Mouse (Mus musculus) lung, postnatal 0 days (tissue): ENCODE data around the gene Ddx54. TPM values are rescaled to one million over a fixed set of nuclear protein-coding genes. Genes with fewer than 3 reads are reported as not detected.

Source experiments
- ATAC-seq: fragments of 200-750 bp; cut with Nextera tagmentation; 2 replicates; pipeline ENCODE4 v1.8.0; 2017; ENCODE audit warnings: moderate library complexity
- DNase-seq: peaks from one replicate; pipeline ENCODE4 v3.0.0-alpha.2; 2016; ENCODE audit warnings: low spot score
- H3K27ac ChIP-seq: fragments of 300-500 bp; sonication (generic); 2 replicates; pipeline ENCODE4 v1.5.1; 2014; ENCODE audit warnings: antibody characterized with exemption, mild to moderate bottlenecking, low read length, mixed read lengths
- H3K27me3 ChIP-seq: fragments of 300-500 bp; sonication (generic); replicated peaks from 2 replicates; pipeline ENCODE4 v1.6.1; 2014; ENCODE audit warnings: low read length, mixed read lengths; ENCODE audit not compliant: insufficient read depth
- H3K36me3 ChIP-seq: fragments of 300-500 bp; sonication (generic); 2 replicates; pipeline ENCODE4 v1.6.1; 2014; ENCODE audit warnings: low read length, mixed read lengths; ENCODE audit not compliant: insufficient read depth
- H3K4me1 ChIP-seq: fragments of 300-500 bp; sonication (generic); 2 replicates; pipeline ENCODE4 v1.6.1; 2014; ENCODE audit warnings: antibody characterized with exemption, low read depth, low read length, mixed read lengths; ENCODE audit not compliant: insufficient read depth
- H3K4me2 ChIP-seq: fragments of 300-500 bp; sonication (generic); replicated peaks from 2 replicates; pipeline ENCODE4 v1.6.1; 2014; ENCODE audit warnings: low read depth, mild to moderate bottlenecking, low read length, moderate library complexity, mixed read lengths
- H3K4me3 ChIP-seq: fragments of 300-500 bp; sonication (generic); 2 replicates; pipeline ENCODE4 v1.5.1; 2014; ENCODE audit warnings: low read depth, low read length
- H3K9ac ChIP-seq: fragments of 300-500 bp; sonication (generic); replicated peaks from 2 replicates; pipeline ENCODE4 v1.6.1; 2014; ENCODE audit warnings: low read depth, mild to moderate bottlenecking
- H3K9me3 ChIP-seq: fragments of 300-500 bp; sonication (generic); 2 replicates; pipeline ENCODE4 v1.6.1; 2016; ENCODE audit warnings: low read length, mixed read lengths
- CTCF ChIP-seq: IDR thresholded peaks from 2 replicates; pipeline ENCODE4 v1.5.1; 2016; ENCODE audit warnings: antibody characterized with exemption, mild to moderate bottlenecking
- EP300 ChIP-seq: IDR thresholded peaks from 2 replicates; pipeline ENCODE4 v1.6.1; 2016; ENCODE audit warnings: antibody characterized with exemption, mild to moderate bottlenecking, control low read depth
- WGBS: fragments of 180-500 bp; shearing (Covaris S2); extraction: QIAGEN DNeasy Blood & Tissue Kit; methylation state at CpG from one replicate; pipeline ENCODE4 v1.1.7; 2014; 5-methylcytosine and 5-hydroxymethylcytosine counted together
- polyA plus RNA-seq: library from polyadenylated mRNA; unstranded; fragments of >200 nt; fragmentation: Nextera tagmentation; extraction: Ambion mirVana; gene quantifications from 2 replicates; pipeline ENCODE4 v1.2.1, GENCODE M21; 2015

Ddx54 gene
- polyA plus RNA-seq, 1 experiment from 2014 or later = 25.4 TPM

DNA sequence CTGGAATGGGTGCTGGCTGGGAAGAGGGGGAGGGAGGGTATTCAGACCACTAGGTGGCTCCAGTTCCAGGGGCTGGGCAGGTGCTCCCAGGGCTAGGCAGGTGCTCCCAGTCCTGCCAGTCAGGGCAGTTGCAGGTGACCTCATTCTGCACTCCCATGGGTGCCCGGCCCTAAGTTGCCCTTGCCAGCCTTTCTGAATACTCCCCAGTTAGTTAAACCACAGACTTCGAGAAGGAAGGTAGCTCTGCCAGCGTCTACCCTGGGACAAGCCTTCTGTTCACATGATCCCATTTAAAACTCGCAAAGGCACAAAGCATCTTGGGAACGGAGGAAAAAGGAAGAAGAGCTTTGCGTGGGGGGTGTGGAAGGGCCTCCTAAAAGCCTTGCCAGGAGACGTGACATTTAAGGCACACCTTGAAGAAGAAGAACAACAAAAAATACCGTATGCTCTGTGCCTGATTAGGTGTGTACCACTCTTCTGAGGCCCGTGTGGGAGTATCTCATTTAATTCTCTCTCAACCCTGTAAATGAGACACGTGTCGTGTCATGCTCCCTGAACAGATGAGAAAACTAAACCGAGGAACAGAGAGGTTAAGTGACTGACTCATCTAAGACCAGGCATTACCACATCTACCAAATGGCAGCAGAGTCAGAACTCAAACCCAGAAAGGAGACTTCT lies 35.4 kb downstream of the Ddx54 start:
- WGBS = 32% methylated on average over 12 of the region's 12 CpGs
- H3K4me2 ChIP-seq = peak overlapping the region; percentile 40; the same call in 1 of the 2 replicates
- H3K4me3 ChIP-seq = no peak overlapping the region
- no peak for TF ChIP-seq EP300
- TF ChIP-seq CTCF = peak; percentile 11; the same call in 1 of the 2 replicates
- H3K9me3 ChIP-seq = no peaks in the 10 kb centered on the region
- no peak for ATAC-seq
- H3K36me3 ChIP-seq = no peaks in the 10 kb centered on the region
- no peak overlapping the region for H3K27ac ChIP-seq
- peaks cover 36% of the 10 kb centered on the region for H3K27me3 ChIP-seq
- H3K4me1 ChIP-seq = peaks cover 6% of the 10 kb centered on the region
- DNase-seq = no peak
- no peak overlapping the region for H3K9ac ChIP-seq

DNA sequence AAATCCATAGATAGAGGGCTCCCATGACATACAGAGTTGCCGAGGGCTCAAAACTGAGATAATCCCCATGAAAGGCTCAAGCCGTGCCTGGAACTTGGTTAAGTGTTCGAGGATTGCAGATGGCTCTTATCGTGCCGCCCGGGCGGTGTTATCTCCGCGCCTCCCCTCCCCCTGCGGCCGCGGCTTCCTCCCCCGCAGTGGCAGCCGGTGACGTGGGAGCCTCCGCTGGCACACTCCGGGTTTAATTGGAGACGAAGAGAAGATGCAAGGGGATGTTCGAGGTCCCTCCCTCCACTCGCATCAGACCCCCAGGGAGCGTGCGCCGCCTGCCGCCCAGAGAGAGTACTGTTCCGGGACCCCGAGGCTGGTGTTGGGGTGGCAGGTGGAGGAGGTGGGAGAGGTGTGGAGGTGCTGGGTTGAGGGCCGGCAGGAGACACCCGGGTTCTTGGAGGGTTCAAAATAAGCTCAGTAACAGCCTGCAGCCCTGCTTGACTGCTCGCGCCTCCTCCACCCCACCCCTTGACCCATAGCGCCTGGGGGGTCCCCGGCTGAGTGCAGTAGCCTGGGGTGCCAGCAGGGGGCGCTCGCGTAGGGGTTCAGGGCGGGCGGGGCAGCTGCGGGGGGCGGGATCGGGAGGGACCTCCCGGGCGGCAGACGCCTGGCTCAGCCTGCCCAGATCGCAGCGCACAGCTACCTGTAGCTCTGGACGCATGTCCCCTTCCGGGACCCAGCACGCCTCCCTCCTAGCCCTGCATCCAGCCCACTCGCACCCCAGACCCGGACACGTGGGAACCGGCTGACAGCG lies 36.2 kb downstream of the Ddx54 start, which contains the start of gene Rasal1:
Gene Rasal1, plus strand, starts transcription at position 244 of the 805 bp plus-strand sequence.
- H3K27ac ChIP-seq = no peak within 1 kb of the TSS
- ATAC-seq (peak; percentile 55), DNase-seq (peak; percentile 40)
- 1% methylated on average over 37 of the region's 53 CpGs for WGBS
- no peaks in the 10 kb centered on the region for H3K36me3 ChIP-seq
- peak within 1 kb of the TSS; percentile 29 for H3K4me3 ChIP-seq
- no peak within 1 kb of the TSS for H3K9ac ChIP-seq
- peaks cover 36% of the 10 kb centered on the region for H3K27me3 ChIP-seq
- TF ChIP-seq EP300 (no peak), CTCF (peak; percentile 56)
- H3K9me3 ChIP-seq = no peaks in the 10 kb centered on the region
- H3K4me1 ChIP-seq = peaks cover 6% of the 10 kb centered on the region
- peak within 1 kb of the TSS; percentile 40 for H3K4me2 ChIP-seq

DNA sequence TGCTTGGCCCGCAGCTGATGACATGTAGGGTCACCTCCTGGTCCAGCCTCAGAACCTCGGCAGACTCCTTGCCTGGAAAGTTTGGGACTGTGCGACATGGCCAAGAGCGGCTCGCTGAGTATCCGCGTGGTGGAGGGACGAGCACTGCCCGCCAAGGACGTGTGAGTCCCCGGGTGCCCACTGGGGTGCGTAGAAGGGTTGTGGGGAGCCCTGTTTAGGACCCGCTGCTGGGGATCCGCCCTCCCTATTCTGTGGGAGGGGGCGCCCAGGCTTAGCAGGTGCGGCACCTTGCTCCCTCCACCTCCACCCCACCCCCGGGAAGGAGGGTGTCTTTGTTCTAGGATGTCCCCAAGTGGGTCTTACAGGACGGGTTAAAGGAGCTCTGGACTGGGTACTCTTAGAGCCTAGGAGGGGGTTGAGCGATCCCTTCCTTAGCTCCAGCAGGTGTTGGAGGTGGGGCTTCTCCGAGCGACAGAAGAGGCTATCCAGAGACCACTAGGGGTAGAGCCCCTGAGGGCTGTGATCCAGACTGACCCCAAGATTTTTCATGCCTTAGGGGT lies 36.9 kb downstream of the Ddx54 start:
- DNase-seq = no peak
- 5% methylated on average over 21 of the region's 21 CpGs for WGBS
- no peaks in the 10 kb centered on the region for H3K36me3 ChIP-seq
- peak overlapping the region; percentile 40 for H3K4me2 ChIP-seq
- peak; percentile 25 for ATAC-seq
- peaks cover 6% of the 10 kb centered on the region for H3K4me1 ChIP-seq
- H3K27ac ChIP-seq = no peak overlapping the region
- TF ChIP-seq CTCF (no peak), EP300 (no peak)
- H3K9me3 ChIP-seq = no peaks in the 10 kb centered on the region
- H3K9ac ChIP-seq = no peak overlapping the region
- peaks cover 36% of the 10 kb centered on the region for H3K27me3 ChIP-seq
- H3K4me3 ChIP-seq = peak overlapping the region; percentile 29; the same call in 1 of the 2 replicates

DNA sequence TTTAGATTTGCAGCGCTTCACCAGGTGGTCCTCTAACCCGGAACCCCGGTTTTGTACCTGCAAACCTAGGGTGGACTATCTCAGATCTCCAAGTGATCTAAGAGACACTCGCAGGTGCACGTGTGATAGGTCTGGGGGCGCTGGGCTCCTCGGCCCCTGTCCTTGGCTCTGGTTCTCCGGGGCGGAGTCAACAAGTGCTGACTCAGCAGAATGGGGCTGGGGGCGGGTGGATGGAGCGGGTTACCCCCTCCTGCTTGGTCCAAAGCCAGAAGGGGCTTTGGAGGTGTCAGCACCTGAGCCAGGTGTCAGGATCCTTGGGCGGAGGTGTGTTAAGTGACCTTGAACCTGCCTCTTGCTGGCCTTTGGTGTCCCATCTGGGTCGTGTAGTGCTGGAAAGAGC lies 37.4 kb downstream of the Ddx54 start:
- H3K4me3 ChIP-seq = no peak overlapping the region
- no peak overlapping the region for H3K27ac ChIP-seq
- DNase-seq (no peak), ATAC-seq (no peak)
- H3K4me1 ChIP-seq = peaks cover 6% of the 10 kb centered on the region
- H3K9me3 ChIP-seq = no peaks in the 10 kb centered on the region
- TF ChIP-seq EP300 = no peak
- no peak overlapping the region for H3K9ac ChIP-seq
- WGBS = 22% methylated on average over 13 of the region's 13 CpGs
- no peak overlapping the region for H3K4me2 ChIP-seq
- no peaks in the 10 kb centered on the region for H3K36me3 ChIP-seq
- H3K27me3 ChIP-seq = peaks cover 36% of the 10 kb centered on the region

DNA sequence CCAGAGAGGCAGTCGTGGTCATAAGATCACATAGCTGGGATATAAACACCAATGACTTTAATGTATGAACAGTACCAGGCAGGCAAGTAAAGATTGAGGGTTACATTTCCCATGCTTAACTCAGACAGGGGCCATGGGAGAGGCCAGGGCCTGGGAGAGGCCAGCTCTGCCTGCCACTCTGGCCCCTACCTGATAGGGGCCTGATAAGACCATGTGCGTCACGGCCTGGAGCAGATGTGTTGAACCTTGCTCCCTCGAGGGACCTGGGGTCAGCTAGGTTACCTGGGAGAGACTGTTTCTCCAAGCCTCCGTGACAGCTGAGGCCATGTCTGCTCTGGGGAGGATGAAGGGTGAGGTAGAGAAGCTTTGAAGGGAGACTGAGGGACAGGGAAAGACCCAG lies 38.7 kb downstream of the Ddx54 start:
- no peak overlapping the region for H3K4me3 ChIP-seq
- DNase-seq (no peak), ATAC-seq (no peak)
- peaks cover 36% of the 10 kb centered on the region for H3K27me3 ChIP-seq
- no peak overlapping the region for H3K9ac ChIP-seq
- H3K9me3 ChIP-seq = no peaks in the 10 kb centered on the region
- H3K4me2 ChIP-seq = no peak overlapping the region
- TF ChIP-seq EP300 = no peak
- TF ChIP-seq CTCF = no peak
- peaks cover 6% of the 10 kb centered on the region for H3K4me1 ChIP-seq
- H3K27ac ChIP-seq = no peak overlapping the region
- no peaks in the 10 kb centered on the region for H3K36me3 ChIP-seq
- 26% methylated on average over 5 of the region's 5 CpGs for WGBS
